Mouse (Mus musculus): Measurements from ENCODE around the gene Cavin1.

The Cavin1 gene

DNA sequence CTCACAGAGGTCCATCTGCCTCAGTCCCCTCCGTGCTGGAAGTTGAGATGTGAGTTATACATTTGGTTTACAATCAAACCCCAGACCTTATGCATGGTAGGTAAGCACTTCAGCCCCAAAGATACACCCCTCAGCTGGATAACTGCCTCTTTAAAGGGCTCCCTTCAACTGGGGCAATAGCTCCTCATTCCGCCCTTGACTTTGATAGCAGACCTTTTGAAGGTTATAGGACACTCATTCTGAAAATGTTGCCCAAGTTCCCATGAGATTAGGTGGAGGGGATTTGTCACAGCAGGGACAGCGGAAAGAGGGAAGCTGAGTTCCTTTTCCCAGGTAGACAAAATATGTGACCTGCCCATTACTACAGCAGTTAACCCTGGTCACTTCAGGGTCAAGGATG is 10.5 kb upstream of the Cavin1 start:
- in situ Hi-C loops (cut with MboI) = loop anchor here (5.0 kb wide), 1 partner anchor 86 kb away; no protein-coding TSS in a partner anchor

DNA sequence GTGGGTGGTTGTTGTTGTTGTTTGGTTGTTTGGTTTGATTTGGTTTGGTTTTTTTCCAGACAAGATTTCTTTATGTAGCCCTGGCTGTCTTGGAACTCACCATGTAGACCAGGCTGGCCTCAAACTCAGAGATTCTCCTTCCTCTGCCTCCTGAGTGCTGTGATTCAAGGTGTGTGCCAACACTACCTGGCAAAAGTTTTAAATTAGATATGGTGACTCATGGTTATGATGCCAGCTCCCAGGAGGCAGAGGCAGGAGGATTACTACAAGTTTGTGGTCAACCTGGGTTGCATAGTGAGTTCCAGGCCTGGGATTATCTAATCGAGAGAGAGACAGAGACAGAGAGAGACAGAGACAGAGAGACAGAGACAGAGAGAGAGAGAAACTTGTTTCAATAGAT is 9.8 kb upstream of the Cavin1 start:
- in situ Hi-C loops (cut with MboI) = loop anchor here (5.0 kb wide), 1 partner anchor 87 kb away; no protein-coding TSS in a partner anchor

DNA sequence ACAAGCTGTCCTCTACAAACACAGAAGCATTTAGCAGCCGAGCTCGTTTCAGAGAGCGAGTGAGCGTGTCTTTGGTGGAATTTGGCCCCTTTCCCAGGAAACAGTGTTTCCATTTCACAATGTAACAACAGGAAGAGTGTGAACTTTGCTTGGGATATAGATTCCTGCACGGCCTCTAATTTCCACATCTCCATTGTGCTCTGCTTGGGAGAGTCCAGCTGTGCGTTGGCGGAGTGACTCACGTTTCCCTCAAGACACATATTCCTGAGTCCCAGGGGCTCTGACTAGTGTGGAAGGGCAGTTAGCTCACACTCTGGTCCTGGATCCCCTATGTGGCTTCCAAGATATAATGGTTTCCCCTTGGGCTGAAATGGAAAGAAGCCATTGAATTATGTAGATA is 9.2 kb upstream of the Cavin1 start:
- in situ Hi-C loops (cut with MboI) = loop anchor here (5.0 kb wide), 1 partner anchor 87 kb away; no protein-coding TSS in a partner anchor

DNA sequence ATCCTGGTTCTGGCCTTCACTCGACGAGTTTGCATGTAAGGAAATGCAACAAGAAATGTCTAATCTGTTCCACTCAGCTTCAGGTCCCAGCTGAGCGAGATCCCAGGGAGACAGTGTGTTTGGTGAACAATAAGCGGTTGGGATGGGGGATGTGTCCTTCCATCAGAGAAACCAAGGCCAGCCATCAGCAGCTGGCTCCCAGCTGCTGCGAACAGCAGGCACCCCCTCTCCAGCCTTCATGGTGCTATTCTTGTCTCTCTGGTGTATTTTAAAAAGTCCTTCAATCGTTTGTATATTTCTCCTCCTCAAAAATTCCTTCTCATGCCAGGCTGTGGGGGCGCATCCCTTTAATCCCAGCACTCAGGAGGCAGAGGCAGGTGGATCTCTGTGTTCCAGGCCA is 4.6 kb upstream of the Cavin1 start:
- in situ Hi-C loops (cut with MboI) = no loop called here

DNA sequence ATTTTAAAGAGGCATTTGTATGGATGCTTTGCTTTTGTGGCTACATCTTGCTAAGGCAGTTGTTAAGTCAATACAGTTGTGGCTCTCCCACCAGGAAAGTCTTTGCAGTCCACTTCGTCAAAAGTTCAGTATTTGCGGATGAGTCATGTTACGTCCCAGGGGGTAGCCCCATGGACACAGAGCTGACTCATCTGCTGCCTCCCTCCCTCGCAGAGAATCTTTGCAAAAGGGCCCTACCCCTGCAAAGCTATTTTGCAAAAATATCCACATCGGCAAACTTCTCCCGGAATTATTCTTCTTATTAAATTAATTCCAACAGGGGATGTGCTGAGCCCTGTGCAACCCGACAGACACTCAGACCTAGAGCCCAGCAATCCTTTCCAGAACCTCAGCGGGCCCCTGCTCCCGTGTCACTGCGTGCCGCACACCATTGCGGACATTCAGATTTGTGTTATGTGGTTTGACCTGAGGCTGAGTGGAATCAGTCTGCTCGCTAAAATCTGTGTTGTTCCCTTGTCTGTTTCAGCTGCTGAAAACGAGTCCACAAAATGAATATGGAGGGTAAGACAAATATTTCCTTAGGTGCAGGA is 3.8 kb upstream of the Cavin1 start:
- in situ Hi-C loops (cut with MboI) = no loop called here

DNA sequence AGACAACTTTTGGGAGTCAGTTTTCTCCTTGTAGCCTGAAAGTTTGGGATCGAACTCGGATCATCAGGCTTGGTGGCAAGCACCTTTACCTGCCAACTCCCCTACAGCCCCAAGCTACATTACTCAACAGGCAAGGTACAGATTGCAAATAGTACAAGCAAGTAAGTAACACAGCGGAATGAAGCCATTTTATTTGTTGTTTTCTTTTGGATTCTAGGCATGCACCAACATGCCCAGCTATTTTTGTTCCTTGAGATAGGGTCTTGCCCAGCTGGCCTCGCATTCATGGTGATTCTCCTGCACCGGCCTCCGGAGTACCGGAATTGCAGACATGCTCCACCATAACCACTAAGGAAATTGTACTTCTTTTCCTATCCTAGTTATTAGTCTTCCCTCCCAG is 2.6 kb upstream of the Cavin1 start:
- in situ Hi-C loops (cut with MboI) = no loop called here

DNA sequence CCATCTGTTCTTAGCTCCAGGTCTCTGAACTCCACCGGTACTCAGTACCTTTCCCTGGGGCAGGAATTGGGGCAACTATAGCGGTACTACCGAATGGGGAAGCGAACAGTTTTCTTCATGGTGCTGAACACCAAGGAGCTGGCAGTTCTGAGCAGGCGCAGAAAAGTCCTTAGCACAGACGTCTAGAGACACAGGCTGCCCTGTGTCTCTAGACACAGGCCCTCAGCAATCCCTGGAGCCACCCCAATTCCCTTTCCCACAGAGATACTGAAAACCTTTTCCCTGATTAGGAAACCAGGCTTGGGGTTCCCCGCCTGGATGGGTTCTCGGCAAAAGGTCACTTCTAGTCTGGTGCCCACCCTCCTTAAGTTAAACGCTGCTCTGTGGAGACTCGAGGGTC is 768 bp upstream of the Cavin1 start:
- in situ Hi-C loops (cut with MboI) = no loop called here

DNA sequence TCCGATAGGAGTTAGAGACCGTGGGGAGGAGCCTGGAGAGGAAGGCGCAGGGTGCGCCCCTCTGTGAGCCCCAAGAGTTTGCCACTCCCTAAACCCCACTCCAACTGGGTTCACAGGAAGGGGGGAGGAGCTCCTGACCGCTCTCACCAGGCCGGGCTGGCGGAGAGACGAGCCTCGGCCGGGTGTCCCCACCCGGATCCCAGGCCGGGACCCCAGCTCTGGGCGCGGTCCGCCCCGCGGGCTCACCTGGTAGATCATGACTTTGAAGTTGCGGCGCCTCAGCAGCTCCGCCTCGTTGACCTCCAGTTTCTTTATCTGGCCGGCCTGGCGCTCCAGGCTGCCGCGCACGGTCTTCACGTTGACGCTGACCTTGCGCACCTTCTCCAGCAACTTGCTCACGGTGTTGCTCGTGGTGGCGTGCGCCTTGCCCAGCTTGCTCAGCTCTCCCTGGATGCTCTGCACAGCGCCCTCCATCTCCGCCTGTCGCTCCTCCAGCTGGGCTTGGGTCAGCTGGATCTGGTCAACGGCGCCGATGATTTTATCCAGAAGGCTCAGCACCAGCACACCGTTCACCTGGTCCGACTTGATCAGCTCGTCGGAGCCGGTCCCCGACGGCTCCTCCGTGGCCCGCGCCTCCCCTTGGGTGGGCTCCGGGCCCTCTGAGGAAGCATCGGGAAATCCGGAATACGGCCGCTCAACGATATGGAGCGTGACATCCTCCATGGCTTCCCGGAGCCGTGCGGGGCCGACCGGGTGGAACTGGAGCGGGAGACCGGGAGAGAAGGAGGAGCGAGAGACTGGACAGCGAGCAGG is 737 bp downstream of the Cavin1 start:
- in situ Hi-C loops (cut with MboI) = no loop called here

DNA sequence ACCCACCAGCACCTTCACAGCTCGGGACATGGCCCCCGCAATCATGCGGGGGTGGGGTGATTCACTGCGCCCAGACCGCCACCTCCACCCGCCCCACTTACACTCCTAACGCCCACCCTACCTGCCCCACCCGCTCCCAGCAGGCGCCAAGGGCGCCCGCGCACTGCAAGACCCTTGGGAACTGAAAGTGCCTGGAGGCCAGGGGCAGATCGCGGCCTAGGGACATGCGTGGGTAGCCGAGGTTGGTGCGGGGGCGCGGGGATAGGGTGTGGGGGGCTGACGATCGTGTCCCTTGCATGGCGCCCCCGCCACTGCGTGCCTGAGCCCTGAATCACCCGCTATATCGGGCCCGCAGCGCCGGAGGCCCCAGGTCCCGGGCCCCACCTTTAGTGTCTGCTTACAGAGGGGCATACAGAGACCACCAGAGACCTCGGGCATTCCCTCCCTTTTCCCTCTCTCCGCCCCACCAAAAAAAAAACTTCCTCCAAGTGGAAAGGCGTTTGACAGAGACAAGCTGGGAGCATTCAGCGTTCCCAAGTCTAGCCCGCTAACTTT is 1.4 kb downstream of the Cavin1 start:
- in situ Hi-C loops (cut with MboI) = no loop called here

DNA sequence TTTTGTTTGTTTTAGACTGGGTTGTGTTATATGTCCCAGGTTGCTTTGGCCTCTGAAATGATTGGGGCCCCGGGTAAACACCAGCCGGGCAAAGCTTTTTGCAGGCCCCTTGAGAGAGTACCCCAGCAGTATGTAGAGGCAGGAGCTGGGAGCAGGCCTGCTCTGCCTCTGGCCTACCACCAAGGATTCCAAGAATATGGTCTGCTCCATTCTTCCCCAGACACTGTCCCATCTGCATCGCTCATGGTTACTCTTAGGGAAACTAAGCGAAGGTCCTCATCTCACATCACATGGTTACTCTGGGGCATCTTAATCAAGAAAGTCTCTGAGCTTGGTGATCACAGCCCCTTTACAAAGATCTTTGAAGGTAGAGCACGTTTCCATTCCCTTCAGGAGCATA is 2.2 kb downstream of the Cavin1 start:
- in situ Hi-C loops (cut with MboI) = no loop called here

DNA sequence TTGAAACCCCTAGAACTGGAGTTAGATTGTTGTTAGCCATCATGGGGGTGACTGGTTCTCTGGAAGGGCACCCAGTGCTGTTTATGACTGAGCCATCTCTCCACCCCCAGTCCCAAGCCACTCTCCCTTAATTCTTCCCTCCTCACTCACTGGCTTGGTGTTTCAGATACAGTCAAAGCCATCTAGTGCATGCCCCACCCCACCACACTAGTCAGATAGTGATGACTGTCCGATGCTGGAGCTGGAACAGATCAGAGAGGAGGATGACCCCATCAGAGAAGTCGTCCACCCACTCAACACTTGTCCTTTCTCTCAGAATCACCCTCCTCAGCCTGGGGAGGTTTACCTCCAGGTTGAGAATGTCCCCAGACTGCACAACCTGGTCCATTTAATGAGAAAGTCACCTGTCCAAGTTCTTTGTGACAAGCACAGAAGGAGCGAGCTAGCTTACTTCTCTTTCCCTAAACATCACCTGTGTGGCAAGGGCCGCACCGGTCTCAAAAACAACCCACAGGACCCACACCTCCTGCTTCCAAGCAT is 2.7 kb downstream of the Cavin1 start:
- in situ Hi-C loops (cut with MboI) = no loop called here

DNA sequence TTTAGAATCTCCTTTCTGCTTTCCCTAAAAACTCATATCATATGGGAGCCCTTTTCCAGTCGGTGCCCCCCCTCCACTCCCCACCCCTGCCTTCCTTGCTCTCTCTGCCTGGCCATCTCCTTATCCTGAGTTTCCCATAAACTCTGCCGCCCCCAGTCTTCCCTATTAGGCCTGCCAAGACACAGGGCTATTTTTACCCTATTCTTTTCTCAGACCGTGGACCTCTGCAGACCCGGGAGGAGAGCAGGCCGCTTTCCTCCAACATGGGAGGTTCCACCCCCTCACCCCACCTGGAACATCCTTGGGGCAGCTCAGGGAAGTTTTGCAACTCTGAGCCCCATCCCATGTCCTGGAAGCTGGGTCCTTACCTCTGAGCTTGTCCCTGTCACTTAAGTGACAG is 3.3 kb downstream of the Cavin1 start:
- in situ Hi-C loops (cut with MboI) = no loop called here

DNA sequence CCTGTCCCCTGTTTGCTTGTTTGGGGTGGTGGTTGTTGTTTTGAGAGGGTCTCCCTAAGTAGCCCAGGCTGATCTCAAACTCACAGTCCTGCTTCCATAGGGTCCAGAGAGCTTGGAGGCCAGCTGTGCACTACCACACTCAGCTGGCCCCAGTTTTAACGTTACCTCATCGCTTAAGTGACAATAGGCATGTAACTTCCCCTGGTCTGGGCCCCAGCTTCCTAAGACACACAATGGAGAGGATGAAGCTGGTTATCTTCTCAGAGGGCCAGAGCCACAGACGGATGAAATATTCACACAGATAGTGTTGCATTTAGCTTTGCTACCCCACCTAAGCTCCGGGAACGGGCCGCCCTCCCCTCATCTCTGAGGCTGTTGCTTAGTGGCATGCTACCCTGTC is 4.9 kb downstream of the Cavin1 start:
- in situ Hi-C loops (cut with MboI) = no loop called here

DNA sequence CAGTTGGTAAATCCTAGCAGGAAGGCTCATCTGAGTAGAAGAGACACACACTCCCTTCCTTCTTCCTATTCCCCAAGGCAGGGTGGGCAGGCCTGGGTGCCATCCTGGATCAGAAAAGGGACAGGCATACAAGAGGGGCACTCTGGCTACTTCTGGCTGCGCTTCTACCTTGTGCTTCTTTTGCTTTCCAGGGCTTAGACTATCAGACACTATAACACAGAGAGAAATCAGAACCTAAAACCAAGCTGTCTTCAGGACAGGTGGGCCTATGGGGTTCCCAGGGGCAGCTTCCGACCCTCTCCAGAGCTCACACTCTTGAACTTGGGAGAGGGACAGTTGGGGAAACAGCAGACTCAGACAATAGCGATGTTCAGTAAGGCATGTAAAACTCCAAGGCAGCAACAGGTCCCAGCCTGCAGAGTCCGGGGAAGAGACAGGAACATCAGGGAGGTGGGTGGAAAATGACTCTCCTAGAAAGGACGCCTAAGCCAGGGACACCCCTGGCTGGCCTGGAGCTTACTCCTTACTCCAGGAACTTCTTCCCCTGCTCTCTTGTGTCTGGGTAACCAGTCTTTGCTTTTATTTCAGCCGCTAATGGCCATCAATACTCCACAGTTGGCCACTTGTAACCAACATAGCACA is 5.7 kb downstream of the Cavin1 start:
- in situ Hi-C loops (cut with MboI) = no loop called here

DNA sequence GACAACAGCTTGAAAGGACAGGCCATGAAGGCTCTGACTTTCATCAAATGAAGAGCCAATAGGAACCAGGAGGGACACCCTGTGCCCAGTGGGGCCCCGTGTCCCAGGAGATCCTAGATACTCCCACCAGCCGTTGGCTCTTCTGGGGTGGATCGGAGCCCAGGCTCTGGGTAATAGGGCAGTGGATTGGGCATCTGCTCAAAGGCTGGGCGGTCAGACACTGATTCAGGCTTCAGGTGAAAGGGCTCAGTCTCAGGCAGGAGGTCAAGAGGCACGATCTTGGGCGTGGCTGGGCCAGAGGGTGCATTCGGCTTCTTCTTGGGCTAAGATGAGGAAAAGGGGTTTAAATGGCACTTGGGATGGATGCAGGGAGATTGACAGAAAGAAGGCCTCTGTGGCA is 6.5 kb downstream of the Cavin1 start:
- in situ Hi-C loops (cut with MboI) = no loop called here

DNA sequence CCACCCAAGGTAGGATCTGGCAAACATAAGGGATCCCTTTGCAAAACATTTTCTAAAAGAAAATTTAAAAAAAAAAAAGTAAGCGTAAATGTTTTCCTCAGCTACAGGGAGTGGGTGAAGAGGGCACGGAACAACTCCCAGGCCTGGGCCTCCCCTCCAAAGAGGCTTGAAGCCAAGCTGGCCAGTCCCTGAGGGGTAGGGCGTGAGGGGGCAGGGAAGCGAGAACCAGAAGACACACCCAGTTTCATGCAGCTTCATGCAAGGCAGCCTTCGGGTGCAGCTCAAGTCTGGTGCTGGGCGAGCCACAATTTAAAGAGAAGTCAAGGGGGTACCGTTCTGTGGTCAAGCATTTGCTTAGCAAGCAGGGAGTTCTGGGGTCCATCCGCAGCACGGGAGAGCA is 7.0 kb downstream of the Cavin1 start:
- in situ Hi-C loops (cut with MboI) = no loop called here

DNA sequence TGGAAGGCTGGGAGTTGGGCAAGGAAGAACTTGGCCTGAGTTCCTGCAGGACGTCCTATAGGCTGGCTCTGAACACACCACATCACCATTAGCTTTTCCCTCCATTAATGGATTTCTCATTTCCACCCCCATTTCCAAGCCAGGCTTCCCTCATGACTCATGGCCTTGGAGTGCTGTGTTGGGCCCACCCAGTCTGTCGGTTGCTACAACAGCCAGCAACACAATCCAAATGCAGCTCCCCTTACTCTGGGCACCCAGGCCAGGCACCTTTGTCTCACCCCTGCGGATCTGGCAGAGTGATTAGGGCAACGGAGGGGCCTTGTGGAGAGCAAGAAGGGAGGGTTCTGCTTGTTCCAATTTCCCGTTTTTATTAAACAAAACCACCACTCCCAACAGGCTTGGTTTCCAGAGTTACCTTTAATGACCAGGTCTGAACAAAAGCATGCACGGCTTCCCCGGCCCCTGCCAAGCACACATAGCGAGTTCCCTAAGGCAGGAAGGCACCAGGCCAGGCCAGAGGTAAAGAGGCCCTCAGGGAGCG is 8.2 kb downstream of the Cavin1 start:
- in situ Hi-C loops (cut with MboI) = no loop called here

DNA sequence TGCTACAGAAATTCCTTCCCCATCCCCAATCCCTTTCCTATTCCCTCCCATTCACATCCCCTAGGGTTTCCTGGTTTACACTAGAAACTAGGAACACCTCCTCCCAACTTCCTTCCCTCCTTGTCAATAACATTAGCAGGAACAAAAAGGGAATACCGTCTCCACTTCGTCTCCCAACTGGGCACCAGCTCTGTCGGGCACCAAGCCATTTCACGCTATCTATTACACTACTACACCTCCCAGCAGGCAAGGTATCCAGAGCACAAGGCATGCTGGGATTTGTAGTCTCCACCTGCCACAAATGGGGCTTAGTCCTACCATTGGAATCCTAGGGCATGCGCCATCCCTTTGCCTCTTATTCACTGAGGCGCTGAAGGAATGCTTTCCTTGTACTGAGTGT is 10.1 kb downstream of the Cavin1 start:
- in situ Hi-C loops (cut with MboI) = no loop called here

DNA sequence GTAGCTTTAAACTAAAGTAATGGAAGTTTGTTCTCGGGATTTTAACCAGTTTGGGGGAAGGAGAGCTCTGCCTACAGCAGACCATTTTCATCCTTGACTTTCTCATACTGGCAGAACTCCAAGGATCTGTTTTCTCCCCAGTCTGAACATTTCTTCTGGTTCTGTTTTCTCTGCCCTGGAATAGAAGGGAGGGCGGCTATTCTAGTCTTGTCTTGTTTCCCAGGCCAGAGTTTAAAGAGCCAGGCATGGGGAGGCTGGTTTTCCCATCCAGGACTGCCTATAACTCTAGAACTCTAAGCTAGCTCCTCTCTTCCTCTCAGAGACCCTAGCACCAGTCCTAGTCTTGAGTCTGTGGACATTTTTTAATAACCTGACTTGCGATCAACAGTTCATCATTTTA is 10.9 kb downstream of the Cavin1 start:
- in situ Hi-C loops (cut with MboI) = loop anchor here (5.0 kb wide), 1 partner anchor 53 kb away; no protein-coding TSS in a partner anchor

DNA sequence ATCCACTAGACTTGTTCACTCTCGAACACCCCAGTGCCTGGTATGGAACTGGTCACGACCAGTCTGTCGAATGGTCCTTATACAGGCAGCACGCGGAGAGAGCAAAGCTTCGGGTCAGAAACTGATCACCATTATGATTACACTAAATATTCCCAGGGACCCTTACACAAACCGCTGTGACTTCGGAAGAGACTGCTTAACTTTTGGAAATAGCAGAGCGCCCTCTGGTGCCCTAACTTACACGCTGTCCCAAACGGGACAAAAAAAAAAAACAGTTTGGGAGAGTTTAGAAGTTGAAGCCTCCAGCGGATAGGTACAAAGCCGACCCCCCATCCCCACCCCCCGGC is 11.2 kb downstream of the Cavin1 start:
- in situ Hi-C loops (cut with MboI) = loop anchor here (5.0 kb wide), 1 partner anchor 52 kb away; no protein-coding TSS in a partner anchor

DNA sequence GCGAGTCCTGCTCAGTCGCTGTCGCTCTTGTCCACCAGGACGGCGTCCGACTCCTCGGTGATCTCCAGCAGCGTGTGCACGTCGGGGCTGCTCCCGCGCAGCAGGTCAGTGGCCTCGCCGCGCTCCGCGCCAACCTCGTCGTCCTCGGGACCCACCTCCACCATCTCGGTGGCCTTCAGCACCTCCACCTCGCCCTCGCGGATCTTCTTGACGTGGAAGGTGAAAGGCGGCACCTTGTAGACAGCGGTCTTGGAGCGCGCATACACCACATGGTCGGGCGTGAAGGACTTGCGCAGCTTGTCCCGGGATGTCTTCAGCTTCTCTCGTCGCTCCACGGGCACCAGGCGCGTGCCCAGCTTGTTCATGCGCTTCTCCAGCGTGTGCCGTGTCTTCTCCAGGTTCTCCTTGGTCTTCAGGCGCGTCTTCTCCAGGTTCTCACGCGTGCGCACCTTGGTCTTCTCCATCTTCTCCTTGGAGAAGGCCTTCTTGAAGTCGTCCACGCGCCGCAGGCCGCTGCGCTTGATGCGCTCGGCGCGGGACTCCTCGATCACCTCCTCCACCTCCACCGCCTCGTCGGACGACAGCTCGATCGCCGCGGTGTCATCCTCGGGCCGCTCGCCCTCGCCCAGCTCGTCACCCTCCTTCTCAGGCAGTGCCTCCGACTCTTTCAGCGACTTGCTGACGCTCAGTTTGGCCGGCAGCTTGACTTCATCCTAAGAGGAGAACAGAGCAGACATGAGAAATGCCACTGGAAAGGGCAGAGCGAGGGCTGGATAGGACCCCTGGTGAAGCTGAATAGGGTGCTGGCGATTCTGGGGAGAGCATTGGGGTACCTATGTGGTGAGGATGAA is 11.8 kb downstream of the Cavin1 start:
- in situ Hi-C loops (cut with MboI) = loop anchor here (5.0 kb wide), 1 partner anchor 52 kb away; no protein-coding TSS in a partner anchor
